Mouse (Mus musculus) liver, embryonic 11.5 days (tissue): ENCODE measurements around the gene Proca1. TPM values are rescaled to one million over a fixed set of nuclear protein-coding genes. Genes with fewer than 3 reads are reported as not detected.

Source experiments
- ATAC-seq: fragments of 200-750 bp; cut with Nextera tagmentation; replicated peaks from 2 replicates; pipeline ENCODE4 v1.8.0; 2017; ENCODE audit warnings: moderate number of reproducible peaks, mild to moderate bottlenecking, moderate TSS enrichment, moderate library complexity; ENCODE audit not compliant: low FRiP score
- DNase-seq: peaks from one replicate; pipeline ENCODE4 v3.0.0-alpha.2; 2017; ENCODE audit warnings: low spot score
- H3K27ac ChIP-seq: fragments of 300-500 bp; sonication (generic); 2 replicates; pipeline ENCODE4 v1.5.1; 2014; ENCODE audit warnings: mild to moderate bottlenecking, low read depth, low read length, control low read depth
- H3K27me3 ChIP-seq: fragments of 300-500 bp; sonication (generic); replicated peaks from 2 replicates; pipeline ENCODE4 v1.6.1; 2014; ENCODE audit warnings: low read length, mixed read lengths; ENCODE audit not compliant: control insufficient read depth, insufficient read depth
- H3K36me3 ChIP-seq: fragments of 300-500 bp; sonication (generic); 2 replicates; pipeline ENCODE4 v1.6.1; 2014; ENCODE audit warnings: mild to moderate bottlenecking, low read length, moderate library complexity, mixed read lengths; ENCODE audit not compliant: control insufficient read depth, insufficient read depth
- H3K4me1 ChIP-seq: fragments of 300-500 bp; sonication (generic); replicated peaks from 2 replicates; pipeline ENCODE4 v1.6.1; 2014; ENCODE audit warnings: low read length, mixed read lengths; ENCODE audit not compliant: control insufficient read depth, insufficient read depth
- H3K4me2 ChIP-seq: fragments of 300-500 bp; sonication (generic); 2 replicates; pipeline ENCODE4 v1.6.1; 2014; ENCODE audit warnings: mild to moderate bottlenecking, control low read depth, moderate library complexity
- H3K4me3 ChIP-seq: fragments of 300-500 bp; sonication (generic); 2 replicates; pipeline ENCODE4 v1.5.1; 2014; ENCODE audit warnings: low read depth, low read length, control low read depth
- H3K9ac ChIP-seq: fragments of 300-500 bp; sonication (generic); 2 replicates; pipeline ENCODE4 v1.6.1; 2014; ENCODE audit warnings: low read depth, low read length, control low read depth
- H3K9me3 ChIP-seq: fragments of 300-500 bp; sonication (generic); 2 replicates; pipeline ENCODE4 v1.6.1; 2016; ENCODE audit warnings: low read length, inconsistent platforms, mixed read lengths; ENCODE audit not compliant: control insufficient read depth
- WGBS: fragments of 180-500 bp; shearing (Covaris S2); extraction: QIAGEN DNeasy Blood & Tissue Kit; methylation state at CpG from one replicate; pipeline ENCODE4 v1.1.7; 2014; 5-methylcytosine and 5-hydroxymethylcytosine counted together
- polyA plus RNA-seq: library from polyadenylated mRNA; unstranded; fragments of >200 nt; fragmentation: Nextera tagmentation; extraction: Ambion mirVana; gene quantifications from 2 replicates; pipeline ENCODE4 v1.2.1, GENCODE M21; 2014

Proca1 gene
- polyA plus RNA-seq, 1 experiment from 2014 or later, result 2.5 TPM

- peaks cover 4% of the 10 kb centered on the region; the same call in 1 of the 2 replicates for H3K36me3 ChIP-seq
- H3K4me1 ChIP-seq, result peaks cover 9% of the 10 kb centered on the region
- peaks cover 10% of the 10 kb centered on the region for H3K27me3 ChIP-seq
- peak overlapping the region; percentile 63 for H3K4me3 ChIP-seq
- DNase-seq (no peak), ATAC-seq (no peak)
- peak overlapping the region; percentile 87 for H3K4me2 ChIP-seq
- WGBS, result 59% methylated on average over 23 of the region's 23 CpGs
- H3K9ac ChIP-seq, result peak overlapping the region; percentile 57
- H3K27ac ChIP-seq, result no peak overlapping the region; the same call in 1 of the 2 replicates
- no peaks in the 10 kb centered on the region for H3K9me3 ChIP-seq
These were observed 2.1 kb downstream of the Proca1 start for GRCm38 (mm10) chr11:78195101-78195863.

- H3K27ac ChIP-seq, result no peak overlapping the region
- DNase-seq (no peak), ATAC-seq (no peak)
- no peaks in the 10 kb centered on the region for H3K4me1 ChIP-seq
- peaks cover 23% of the 10 kb centered on the region for H3K36me3 ChIP-seq
- H3K9me3 ChIP-seq, result no peaks in the 10 kb centered on the region
- H3K4me2 ChIP-seq, result no peak overlapping the region
- WGBS, result 82% methylated on average over 3 of the region's 3 CpGs
- no peak overlapping the region for H3K4me3 ChIP-seq
- H3K9ac ChIP-seq, result no peak overlapping the region
- no peaks in the 10 kb centered on the region for H3K27me3 ChIP-seq
These were observed 9.2 kb downstream of the Proca1 start for GRCm38 (mm10) chr11:78202372-78202771.

GRCm38 (mm10) chr11:78204287-78204686 lies 11.1 kb downstream of the Proca1 start:
- DNase-seq, result no peak
- WGBS, result 88% methylated on average over 6 of the region's 6 CpGs
- Histone ChIP-seq H3K36me3 (peaks cover 41% of the 10 kb centered on the region), H3K27ac (no peak overlapping the region), H3K4me3 (no peak overlapping the region), H3K4me1 (no peaks in the 10 kb centered on the region), H3K9me3 (no peaks in the 10 kb centered on the region), H3K27me3 (no peaks in the 10 kb centered on the region), H3K4me2 (no peak overlapping the region), H3K9ac (no peak overlapping the region)
- no peak for ATAC-seq

GRCm38 (mm10) chr11:78205361-78206206 lies 12.4 kb downstream of the Proca1 start:
- H3K27ac ChIP-seq, result no peak overlapping the region
- no peak overlapping the region for H3K9ac ChIP-seq
- H3K36me3 ChIP-seq, result peaks cover 50% of the 10 kb centered on the region
- 81% methylated on average over 13 of the region's 13 CpGs for WGBS
- ATAC-seq, result no peak
- DNase-seq, result no peak
- H3K4me1 ChIP-seq, result no peaks in the 10 kb centered on the region
- no peak overlapping the region for H3K4me3 ChIP-seq
- H3K9me3 ChIP-seq, result no peaks in the 10 kb centered on the region
- no peaks in the 10 kb centered on the region for H3K27me3 ChIP-seq
- no peak overlapping the region for H3K4me2 ChIP-seq

- peaks cover 62% of the 10 kb centered on the region for H3K36me3 ChIP-seq
- H3K4me3 ChIP-seq, result no peak overlapping the region
- H3K9ac ChIP-seq, result no peak overlapping the region
- DNase-seq (no peak), ATAC-seq (no peak)
- H3K4me2 ChIP-seq, result no peak overlapping the region
- H3K27me3 ChIP-seq, result no peaks in the 10 kb centered on the region
- WGBS, result 91% methylated on average over 7 of the region's 7 CpGs
- no peaks in the 10 kb centered on the region for H3K9me3 ChIP-seq
- no peaks in the 10 kb centered on the region for H3K4me1 ChIP-seq
- H3K27ac ChIP-seq, result no peak overlapping the region
These were observed 14.0 kb downstream of the Proca1 start for GRCm38 (mm10) chr11:78207190-78207589.

GRCm38 (mm10) chr11:78209886-78210285 lies 16.7 kb downstream of the Proca1 start:
- Histone ChIP-seq H3K27me3 (no peaks in the 10 kb centered on the region), H3K4me2 (no peak overlapping the region), H3K4me1 (no peaks in the 10 kb centered on the region), H3K9me3 (no peaks in the 10 kb centered on the region), H3K27ac (no peak overlapping the region), H3K4me3 (no peak overlapping the region), H3K9ac (no peak overlapping the region), H3K36me3 (peaks cover 75% of the 10 kb centered on the region)
- ATAC-seq, result no peak
- no peak for DNase-seq
- WGBS, result 90% methylated on average over 5 of the region's 6 CpGs

- no peaks in the 10 kb centered on the region for H3K27me3 ChIP-seq
- peaks cover 73% of the 10 kb centered on the region for H3K36me3 ChIP-seq
- H3K9me3 ChIP-seq, result no peaks in the 10 kb centered on the region
- no peak overlapping the region for H3K9ac ChIP-seq
- DNase-seq (no peak), ATAC-seq (no peak)
- no peak overlapping the region for H3K4me2 ChIP-seq
- H3K4me3 ChIP-seq, result no peak overlapping the region
- H3K4me1 ChIP-seq, result no peaks in the 10 kb centered on the region
- WGBS, result 75% methylated on average over 7 of the region's 7 CpGs
- H3K27ac ChIP-seq, result no peak overlapping the region
These were observed 17.4 kb downstream of the Proca1 start for GRCm38 (mm10) chr11:78210615-78211014.

- Histone ChIP-seq H3K9ac (no peak overlapping the region), H3K36me3 (peaks cover 74% of the 10 kb centered on the region), H3K27me3 (no peaks in the 10 kb centered on the region), H3K27ac (no peak overlapping the region), H3K4me3 (no peak overlapping the region), H3K9me3 (no peaks in the 10 kb centered on the region), H3K4me1 (no peaks in the 10 kb centered on the region), H3K4me2 (no peak overlapping the region)
- ATAC-seq, result no peak
- 89% methylated on average over 5 of the region's 5 CpGs for WGBS
- no peak for DNase-seq
These were observed 18.3 kb downstream of the Proca1 start for GRCm38 (mm10) chr11:78211513-78211912.
